Mouse (Mus musculus) kidney, adult 2 months (tissue): ENCODE data around the gene Rpp14. TPM values are rescaled to one million over a fixed set of nuclear protein-coding genes. Genes with fewer than 3 reads are reported as not detected.

Experiments
- DNase-seq: peaks from one replicate; pipeline ENCODE4 v3.0.0; 2021
- H3K27ac ChIP-seq: fragments of 200-500 bp; 2 replicates; pipeline ENCODE4 v1.5.1; 2012; ENCODE audit warnings: low read depth, low read length, control low read depth, inconsistent platforms; ENCODE audit not compliant: insufficient read depth
- H3K27me3 ChIP-seq: fragments of 200-500 bp; replicated peaks from 2 replicates; pipeline ENCODE4 v1.6.1; 2012; ENCODE audit warnings: mild to moderate bottlenecking, moderate library complexity, low read length, inconsistent platforms; ENCODE audit not compliant: control insufficient read depth, insufficient read depth
- H3K36me3 ChIP-seq: fragments of 200-500 bp; 2 replicates; pipeline ENCODE4 v1.6.1; 2012; ENCODE audit warnings: mild to moderate bottlenecking, moderate library complexity, low read length, inconsistent platforms; ENCODE audit not compliant: control insufficient read depth, insufficient read depth
- H3K4me1 ChIP-seq: fragments of 200-500 bp; 2 replicates; pipeline ENCODE4 v1.6.1; 2011; ENCODE audit warnings: low read length; ENCODE audit not compliant: control insufficient read depth, insufficient read depth
- H3K4me3 ChIP-seq: fragments of 200-500 bp; 2 replicates; pipeline ENCODE4 v1.5.1; 2011; ENCODE audit warnings: mild to moderate bottlenecking, low read depth, low read length, control low read depth; ENCODE audit not compliant: insufficient read depth
- CTCF ChIP-seq: fragments of 200-500 bp; conservative IDR thresholded peaks from 2 replicates; pipeline ENCODE4 v1.5.1; 2011; ENCODE audit warnings: low read depth, mild to moderate bottlenecking, control low read depth, low read length, moderate library complexity, mixed read lengths; ENCODE audit not compliant: insufficient read depth, insufficient read length
- POLR2A ChIP-seq: fragments of 200-500 bp; IDR thresholded peaks from one replicate; pipeline ENCODE4 v1.6.1; 2011; ENCODE audit warnings: low read depth, low read length, control low read depth
- WGBS: fragments of 180-500 bp; shearing (Covaris S2); methylation state at CpG from one replicate; pipeline ENCODE4 v1.1.7; 2018; 5-methylcytosine and 5-hydroxymethylcytosine counted together
- polyA plus RNA-seq: library from polyadenylated mRNA; depleted of rRNA; stranded (reverse); fragments of >200 nt; gene quantifications from 2 replicates; pipeline ENCODE4 v1.2.3, GENCODE M21; 2012

Rpp14 gene
- polyA plus RNA-seq, 1 experiment = 13.8 TPM

DNA sequence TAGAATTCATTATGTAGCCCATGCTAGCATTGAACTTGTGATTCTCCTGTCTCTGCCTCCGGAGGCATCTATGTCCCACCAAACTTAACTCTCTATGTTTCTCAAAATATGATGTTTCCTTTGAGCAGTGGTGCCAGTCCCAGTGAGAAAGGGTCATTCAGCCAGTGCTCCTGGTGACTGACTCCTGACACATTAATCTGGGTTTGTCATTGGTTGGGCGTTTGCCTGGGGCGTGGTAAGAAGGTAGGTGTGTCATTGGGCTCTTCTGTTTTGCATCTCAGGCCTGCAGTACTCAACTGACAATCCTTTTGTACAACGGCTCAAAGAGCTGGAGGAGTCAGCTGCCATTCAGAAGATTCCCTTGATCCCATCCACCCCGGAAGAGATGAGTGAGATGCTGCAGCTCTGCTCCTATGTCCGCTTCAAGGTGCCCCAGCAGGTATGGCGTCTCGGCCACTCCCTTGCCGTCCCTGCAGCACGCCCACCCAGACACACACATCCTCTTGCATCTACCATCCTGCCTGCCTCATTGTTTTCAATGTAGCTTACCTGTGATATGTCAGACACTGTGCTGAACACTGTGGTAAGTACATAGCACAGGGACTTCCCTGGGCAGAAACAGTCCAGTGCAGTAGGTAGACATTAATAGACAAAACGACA, 34.9 kb upstream of the Rpp14 start:
- DNase-seq = peak; percentile 33
- no peaks in the 10 kb centered on the region for H3K27me3 ChIP-seq
- no peak overlapping the region for H3K27ac ChIP-seq
- H3K4me3 ChIP-seq = no peak overlapping the region
- H3K36me3 ChIP-seq = no peaks in the 10 kb centered on the region
- no peak for TF ChIP-seq CTCF
- TF ChIP-seq POLR2A = no peak
- WGBS = 90% methylated on average over 11 of the region's 11 CpGs
- H3K4me1 ChIP-seq = no peaks in the 10 kb centered on the region

DNA sequence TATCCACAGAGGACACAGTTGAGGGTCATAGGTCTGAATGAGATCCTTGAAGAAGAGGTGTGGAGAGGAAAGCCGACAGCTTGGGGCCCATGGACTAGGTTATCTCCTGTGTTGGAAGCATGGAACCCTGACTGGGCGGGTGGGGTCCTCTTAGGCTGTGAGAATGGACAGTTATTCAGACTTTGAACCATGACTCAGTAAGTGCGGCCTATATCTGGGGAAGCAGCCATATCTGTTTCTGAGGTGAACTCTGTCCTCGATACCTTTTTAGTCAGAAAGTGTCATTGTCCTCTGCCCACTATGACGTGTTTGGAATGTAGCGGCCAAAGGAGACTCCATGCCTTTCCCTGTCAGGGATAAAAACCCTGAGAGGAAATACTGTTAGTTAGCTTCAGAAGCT, 33.3 kb upstream of the Rpp14 start:
- no peak for DNase-seq
- 93% methylated on average over 6 of the region's 6 CpGs for WGBS
- Histone ChIP-seq H3K27ac (no peak overlapping the region), H3K36me3 (no peaks in the 10 kb centered on the region), H3K4me3 (no peak overlapping the region), H3K4me1 (no peaks in the 10 kb centered on the region), H3K27me3 (no peaks in the 10 kb centered on the region)
- TF ChIP-seq POLR2A (no peak), CTCF (no peak)

- WGBS = 86% methylated on average over 10 of the region's 10 CpGs
- no peaks in the 10 kb centered on the region for H3K4me1 ChIP-seq
Measured at GRCm38 (mm10) chr14:8049334-8049733, 30.8 kb upstream of the Rpp14 start.

DNA sequence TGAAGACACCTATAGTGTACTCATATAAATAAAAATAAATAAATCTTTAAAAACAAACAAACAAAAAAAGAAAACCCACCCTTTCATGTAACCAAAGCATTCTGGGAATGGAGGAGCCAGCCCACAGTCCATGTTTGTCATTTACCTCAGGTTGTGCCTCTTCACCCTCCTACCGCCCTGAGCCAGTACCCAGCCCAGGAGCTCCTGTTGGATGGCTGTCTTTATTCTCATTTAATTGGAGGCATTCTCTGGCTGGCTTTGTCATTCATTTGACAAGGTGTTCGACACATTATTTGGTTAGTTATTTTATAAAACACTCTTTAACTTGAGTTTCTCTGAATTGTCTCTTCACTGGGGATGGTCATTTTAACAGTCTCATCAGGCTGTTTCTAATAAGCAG, 28.3 kb upstream of the Rpp14 start:
- no peaks in the 10 kb centered on the region for H3K27me3 ChIP-seq

More at GRCm38 (mm10) chr14:8049334-8049733, 30.8 kb upstream of the Rpp14 start:
- no peak for DNase-seq
- Histone ChIP-seq H3K4me3 (no peak overlapping the region), H3K36me3 (no peaks in the 10 kb centered on the region), H3K27ac (no peak overlapping the region), H3K27me3 (no peaks in the 10 kb centered on the region)
- TF ChIP-seq POLR2A (no peak), CTCF (no peak)

GRCm38 (mm10) chr14:8052661-8053060, 27.5 kb upstream of the Rpp14 start:
- no peak overlapping the region for H3K4me3 ChIP-seq
- H3K36me3 ChIP-seq = no peaks in the 10 kb centered on the region
- H3K4me1 ChIP-seq = no peaks in the 10 kb centered on the region
- H3K27me3 ChIP-seq = no peaks in the 10 kb centered on the region
- H3K27ac ChIP-seq = no peak overlapping the region
- 97% methylated on average over 7 of the region's 7 CpGs for WGBS
- no peak for TF ChIP-seq POLR2A
- TF ChIP-seq CTCF = no peak
- DNase-seq = no peak

More for the DNA sequence above, 28.3 kb upstream of the Rpp14 start:
- no peak for DNase-seq
- H3K27ac ChIP-seq = no peak overlapping the region
- H3K36me3 ChIP-seq = no peaks in the 10 kb centered on the region
- no peaks in the 10 kb centered on the region for H3K4me1 ChIP-seq
- TF ChIP-seq POLR2A (no peak), CTCF (no peak)
- WGBS = 98% methylated on average over 2 of the region's 2 CpGs
- no peak overlapping the region for H3K4me3 ChIP-seq

DNA sequence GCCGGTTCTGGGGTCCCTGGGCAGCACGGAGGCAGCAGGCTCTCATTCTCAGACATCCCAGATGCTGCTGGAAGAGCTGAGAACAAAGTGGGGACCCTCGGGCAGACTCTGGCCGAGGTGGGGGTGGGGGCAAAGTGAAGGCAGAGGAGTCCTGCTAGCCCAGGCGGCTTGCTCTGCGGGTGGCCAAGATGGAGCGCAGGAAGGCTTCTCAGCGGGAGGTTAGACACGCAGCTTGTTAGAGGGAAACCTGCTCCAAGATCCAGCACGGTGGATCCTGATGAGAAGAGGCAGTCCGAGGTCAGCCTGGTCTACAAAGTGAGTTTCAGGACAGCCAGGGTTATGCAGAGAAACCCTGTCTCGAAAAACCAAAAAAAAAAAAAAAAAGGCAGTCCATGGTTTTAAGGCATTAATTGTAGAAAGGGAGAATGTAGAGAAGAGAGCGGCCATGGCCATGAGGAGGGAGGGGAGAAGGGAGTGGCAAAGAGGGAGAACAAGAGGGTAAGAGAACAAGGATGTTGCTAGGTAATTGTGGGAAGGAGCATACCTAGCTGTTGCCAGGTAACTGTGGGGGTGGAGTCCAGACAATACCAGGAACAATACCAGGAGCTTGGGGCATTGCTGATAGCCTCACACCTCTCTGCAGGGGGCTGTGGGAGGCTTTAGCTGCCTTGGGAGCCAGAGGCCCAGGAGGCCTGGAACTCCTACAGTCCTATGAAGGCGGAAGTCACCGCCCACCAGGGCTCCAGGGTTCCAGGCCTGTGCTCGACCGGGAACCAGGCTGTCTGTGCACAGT, 25.7 kb upstream of the Rpp14 start:
- 69% methylated on average over 17 of the region's 17 CpGs for WGBS
- H3K36me3 ChIP-seq = no peaks in the 10 kb centered on the region
- H3K27me3 ChIP-seq = no peaks in the 10 kb centered on the region
- H3K4me3 ChIP-seq = no peak overlapping the region
- DNase-seq = no peak
- no peak for TF ChIP-seq CTCF
- no peak for TF ChIP-seq POLR2A
- no peaks in the 10 kb centered on the region for H3K4me1 ChIP-seq
- no peak overlapping the region for H3K27ac ChIP-seq

DNA sequence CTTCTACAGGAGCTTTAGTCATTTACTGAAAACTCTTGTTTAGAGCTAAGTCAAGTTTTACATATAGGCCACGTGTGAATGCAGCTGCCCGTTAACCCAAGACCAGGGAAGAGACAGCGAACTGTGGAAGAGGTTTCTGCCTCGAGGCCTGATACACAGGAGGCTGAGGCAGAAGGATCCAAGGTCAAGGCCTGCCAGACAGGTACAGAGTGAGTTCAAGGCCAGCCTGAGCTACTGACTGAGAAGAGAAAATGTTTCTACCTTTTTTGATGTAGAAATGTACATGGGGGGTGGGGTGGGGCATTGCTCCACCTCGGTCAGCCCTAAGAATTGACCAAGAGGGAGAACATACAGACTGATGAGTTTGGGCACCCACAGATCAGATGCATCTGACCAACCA, 24.1 kb upstream of the Rpp14 start:
- no peak for DNase-seq
- Histone ChIP-seq H3K27me3 (no peaks in the 10 kb centered on the region), H3K4me1 (no peaks in the 10 kb centered on the region), H3K36me3 (no peaks in the 10 kb centered on the region), H3K4me3 (no peak overlapping the region), H3K27ac (no peak overlapping the region)
- WGBS = 86% methylated on average over 5 of the region's 5 CpGs
- no peak for TF ChIP-seq POLR2A
- TF ChIP-seq CTCF = no peak
